Mouse (Mus musculus): ENCODE results near the gene Cog2.

DNA sequence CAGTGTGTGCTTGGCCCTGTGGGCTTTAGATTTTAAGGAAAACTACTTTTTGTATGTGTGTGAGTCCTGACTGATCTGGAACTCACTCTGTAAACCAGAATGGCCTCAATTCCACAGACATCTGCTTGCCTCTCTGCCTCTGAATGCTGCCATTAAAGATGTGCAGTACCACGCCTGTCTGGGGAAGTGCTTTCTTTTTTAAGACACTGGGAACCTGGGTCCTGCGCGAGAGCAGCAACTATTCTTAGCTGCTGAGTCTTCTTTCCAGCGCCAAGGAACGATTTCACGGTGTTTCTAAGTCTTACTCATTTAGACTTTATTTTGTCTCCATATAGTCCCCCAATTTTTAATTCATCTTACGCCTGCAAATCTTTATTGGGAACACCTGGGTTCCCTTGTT lies 26.2 kb downstream of the Cog2 start:
- TF ChIP-seq CTCF (conservative IDR thresholded peaks at IDR 0.05; ENCODE audit: low read length) (no peak), NANOG (IDR thresholded peaks at IDR 0.05; ENCODE audit: borderline replicate concordance, low read length) (no peak), POU5F1 (IDR thresholded peaks at IDR 0.05; ENCODE audit: borderline replicate concordance, low read length) (no peak)

All from E14TG2a.4 (cell line).